Mouse (Mus musculus) cortical plate, adult 2 months (tissue): Measurements from ENCODE around the gene Olfr401.

ENCODE experiments used
- CTCF ChIP-seq: fragments of 200-500 bp; IDR thresholded peaks from 2 replicates; pipeline ENCODE4 v1.5.1; 2011; ENCODE audit warnings: mild to moderate bottlenecking, control low read depth, low read length; ENCODE audit not compliant: insufficient read depth; ENCODE audit errors: extremely low read depth
- POLR2A ChIP-seq: fragments of 200-500 bp; IDR thresholded peaks from 2 replicates; pipeline ENCODE4 v1.6.1; 2011; ENCODE audit warnings: mild to moderate bottlenecking, low read length, control low read depth; ENCODE audit not compliant: insufficient read depth; ENCODE audit errors: extremely low read depth

- TF ChIP-seq CTCF (no peak), POLR2A (no peak)
Observed at GRCm38 (mm10) chr11:74069655-74070054, 43.9 kb upstream of the Olfr401 start, which contains the start of gene Zfp616.
